Mouse (Mus musculus): Measurements from ENCODE around the gene Nsun2. TPM values are rescaled to one million over a fixed set of nuclear protein-coding genes. Genes with fewer than 3 reads are reported as not detected.
A peak's percentile ranks its signal among the peaks of the same experiment; 100 is the strongest.

Gene Nsun2
- total RNA-seq (2021), result 10 to 100 TPM; 42.8 to 50.4 TPM
- long read RNA-seq, experiment 1, transcript Nsun2-202 (19 exons, 2,834 nt), result major isoform, 115 of 128 reads
- long read RNA-seq, experiment 1, partial matches to known transcripts, result 3 of 128 reads
- long read RNA-seq, experiment 1, other reads (novel, unspliced or antisense), result 10 of 128 reads
- long read RNA-seq, experiment 2, full-length matches to known transcripts, result 102 of 112 reads
- long read RNA-seq, experiment 2, partial matches to known transcripts, result 4 of 112 reads
- long read RNA-seq, experiment 2, other reads (novel, unspliced or antisense), result 6 of 112 reads

GRCm38 (mm10) chr13:69533405-69534333 lies at the start of gene Nsun2:
TSS of gene Nsun2 (plus strand) at chr13:69533746.
- DNase-seq, result peak; percentile 71

- DNase-seq, result no peak
Observed at GRCm38 (mm10) chr13:69485326-69485725, 48.2 kb upstream of the Nsun2 start.

- no peak for DNase-seq
Observed at GRCm38 (mm10) chr13:69485833-69486232, 47.7 kb upstream of the Nsun2 start.

GRCm38 (mm10) chr13:69487108-69487507 lies 46.4 kb upstream of the Nsun2 start:
- DNase-seq, result no peak

GRCm38 (mm10) chr13:69487611-69488275 lies 45.8 kb upstream of the Nsun2 start:
- DNase-seq, result no peak

- no peak for DNase-seq
Observed at GRCm38 (mm10) chr13:69488565-69489255, 44.8 kb upstream of the Nsun2 start.

GRCm38 (mm10) chr13:69489777-69490176 lies 43.8 kb upstream of the Nsun2 start:
- DNase-seq, result no peak

GRCm38 (mm10) chr13:69492876-69493463 lies 40.6 kb upstream of the Nsun2 start:
- peak; percentile 39 for DNase-seq

GRCm38 (mm10) chr13:69498276-69498675 lies 35.3 kb upstream of the Nsun2 start:
- no peak for DNase-seq

- no peak for DNase-seq
Observed at GRCm38 (mm10) chr13:69502157-69502750, 31.3 kb upstream of the Nsun2 start.

GRCm38 (mm10) chr13:69502863-69503262 lies 30.7 kb upstream of the Nsun2 start:
- DNase-seq, result no peak

GRCm38 (mm10) chr13:69506341-69507086 lies 27.0 kb upstream of the Nsun2 start:
- no peak for DNase-seq

GRCm38 (mm10) chr13:69507666-69508065 lies 25.9 kb upstream of the Nsun2 start:
- DNase-seq, result no peak

GRCm38 (mm10) chr13:69509391-69510244 lies 23.9 kb upstream of the Nsun2 start:
- DNase-seq, result no peak

GRCm38 (mm10) chr13:69515091-69515490 lies 18.5 kb upstream of the Nsun2 start:
- DNase-seq, result no peak

GRCm38 (mm10) chr13:69517445-69517844 lies 16.1 kb upstream of the Nsun2 start:
- DNase-seq, result no peak

- no peak for DNase-seq
Observed at GRCm38 (mm10) chr13:69519137-69519536, 14.4 kb upstream of the Nsun2 start.

- no peak for DNase-seq
Observed at GRCm38 (mm10) chr13:69522161-69522791, 11.3 kb upstream of the Nsun2 start.

Measured in gastrocnemius, postnatal 10 days (tissue).